Mouse (Mus musculus) lung, postnatal 0 days (tissue): ENCODE data around the gene Olfr1095.

Experiments used
- CTCF ChIP-seq: IDR thresholded peaks from 2 replicates; pipeline ENCODE4 v1.5.1; 2016; ENCODE audit warnings: antibody characterized with exemption, mild to moderate bottlenecking
- EP300 ChIP-seq: IDR thresholded peaks from 2 replicates; pipeline ENCODE4 v1.6.1; 2016; ENCODE audit warnings: antibody characterized with exemption, mild to moderate bottlenecking, control low read depth

DNA sequence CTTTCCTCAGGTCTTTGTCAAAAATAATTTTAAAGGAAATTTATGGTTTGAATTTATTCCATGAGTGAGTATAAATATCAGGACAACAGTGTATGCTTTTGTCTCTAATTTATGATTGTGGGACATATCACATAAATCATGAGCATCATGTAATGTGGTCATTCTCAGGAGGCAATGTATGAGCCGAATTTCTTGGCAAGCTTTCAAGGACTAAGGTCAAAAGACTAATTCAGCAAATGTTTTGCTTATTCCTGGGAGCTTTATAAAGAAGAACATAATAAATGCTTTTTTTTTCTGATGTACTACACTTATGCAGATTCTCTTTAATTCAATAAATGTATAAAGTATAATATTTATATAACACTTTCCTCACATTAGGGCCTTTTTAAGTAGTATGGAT lies 23.2 kb upstream of the Olfr1095 start, which contains the start of gene Gm13723:
- TF ChIP-seq CTCF (no peak), EP300 (no peak)
